Mouse (Mus musculus): ENCODE results near the gene Ydjc. TPM values are rescaled to one million over a fixed set of nuclear protein-coding genes. Genes with fewer than 3 reads are reported as not detected.

Gene Ydjc
- total and polyA plus RNA-seq, 3 experiments, result 56.7 to 68.5 TPM; not detected in 1

DNA sequence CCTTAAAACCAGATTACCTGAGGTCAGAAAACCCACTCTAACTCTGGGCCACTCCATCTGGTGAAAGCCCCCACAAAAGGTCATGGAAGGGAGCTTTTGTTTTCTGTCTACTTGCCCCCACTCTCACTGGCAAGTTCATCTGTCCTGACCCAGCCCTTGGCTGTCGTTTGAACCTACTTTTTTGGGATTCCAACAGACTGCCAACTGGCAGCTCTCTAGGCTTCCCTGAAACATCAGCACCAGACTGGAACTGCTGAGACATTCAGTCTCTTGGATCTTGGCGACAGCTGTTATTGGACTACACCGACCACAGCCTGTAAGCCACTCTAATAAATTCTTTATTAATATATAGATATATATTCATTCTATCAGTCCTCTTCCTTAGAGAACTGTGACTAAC, 38.6 kb downstream of the Ydjc start:
- H3K4me3 ChIP-seq (ENCODE audit: control insufficient read depth in 1 of 2, insufficient read depth in 1 of 2, low read depth in 2 of 2, low read length in 2 of 2), result no peak overlapping the region
- H3K9me3 ChIP-seq (replicated peaks; ENCODE audit: insufficient read depth, low read length), result no peaks in the 10 kb centered on the region
- peaks cover 18% of the 10 kb centered on the region in 2 experiments for H3K4me1 ChIP-seq (ENCODE audit: control insufficient read depth in 1 of 2, insufficient read depth in 2 of 2, low read length in 2 of 2)
- H3K27me3 ChIP-seq (ENCODE audit: control insufficient read depth in 1 of 2, insufficient read depth in 2 of 2, low read length in 2 of 2), result no peaks in the 10 kb centered on the region
- no peak overlapping the region for H3K9ac ChIP-seq (ENCODE audit: control insufficient read depth, low read depth, low read length, poor library complexity, severe bottlenecking)
- peaks cover 20 to 45% of the 10 kb centered on the region in 2 experiments for H3K36me3 ChIP-seq (ENCODE audit: control insufficient read depth in 1 of 2, insufficient read depth in 2 of 2, low read length in 2 of 2)
- DNase-seq (ENCODE audit: low read depth, low spot score), result no peak
- H3K79me2 ChIP-seq (ENCODE audit: control insufficient read depth, insufficient read depth, low read length, poor library complexity), result peaks cover 57% of the 10 kb centered on the region
- TF ChIP-seq UBTF (IDR thresholded peaks at IDR 0.05; ENCODE audit: borderline replicate concordance, insufficient read depth, low read depth, low read length) (no peak), CHD1 (IDR thresholded peaks at IDR 0.05; ENCODE audit: low read depth, low read length) (no peak), NRF1 (IDR thresholded peaks at IDR 0.05; ENCODE audit: insufficient read depth, low read depth, low read length, poor library complexity, severe bottlenecking) (no peak), USF1 (IDR thresholded peaks at IDR 0.05; ENCODE audit: low read depth, low read length) (no peak), HCFC1 (IDR thresholded peaks at IDR 0.05; ENCODE audit: low read depth, low read length) (no peak), EP300 (IDR thresholded peaks at IDR 0.05; ENCODE audit: low read depth in 1 of 2, low read length in 2 of 2) (no peak), KAT2A (conservative IDR thresholded peaks at IDR 0.05; ENCODE audit: low read depth, low read length) (no peak), ZKSCAN1 (IDR thresholded peaks at IDR 0.05; ENCODE audit: low read depth, low read length) (no peak)
- no peak overlapping the region for H3K27ac ChIP-seq (ENCODE audit: control insufficient read depth, low read depth, low read length)

DNA sequence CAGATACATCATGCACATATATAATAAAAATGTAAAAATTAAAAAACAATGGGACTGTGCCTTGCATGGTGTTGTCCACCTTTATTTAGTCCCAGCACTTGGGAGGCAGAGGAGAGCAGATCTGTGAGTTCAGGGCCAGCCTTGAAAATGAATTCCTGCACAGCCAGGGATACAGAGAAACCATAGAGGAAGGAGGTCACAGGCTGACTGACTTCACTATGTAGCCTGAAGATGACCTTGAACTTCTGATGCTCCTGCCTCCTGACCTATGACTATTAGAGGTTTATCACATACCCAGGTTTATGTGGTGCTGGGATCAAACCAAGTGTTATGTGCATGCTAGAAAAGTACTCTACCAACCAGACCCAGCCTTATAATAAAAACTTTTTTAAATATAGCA, 41.1 kb downstream of the Ydjc start:
- Histone ChIP-seq H3K36me3 (ENCODE audit: control insufficient read depth in 1 of 2, insufficient read depth in 2 of 2, low read length in 2 of 2) (peaks cover 19 to 27% of the 10 kb centered on the region in 2 experiments), H3K9me3 (replicated peaks; ENCODE audit: insufficient read depth, low read length) (no peaks in the 10 kb centered on the region), H3K9ac (ENCODE audit: control insufficient read depth, low read depth, low read length, poor library complexity, severe bottlenecking) (no peak overlapping the region), H3K79me2 (ENCODE audit: control insufficient read depth, insufficient read depth, low read length, poor library complexity) (peaks cover 58% of the 10 kb centered on the region), H3K4me1 (ENCODE audit: control insufficient read depth in 1 of 2, insufficient read depth in 2 of 2, low read length in 2 of 2) (peaks cover 12 to 17% of the 10 kb centered on the region in 2 experiments), H3K27me3 (ENCODE audit: control insufficient read depth in 1 of 2, insufficient read depth in 2 of 2, low read length in 2 of 2) (no peaks in the 10 kb centered on the region), H3K4me3 (ENCODE audit: control insufficient read depth in 1 of 2, insufficient read depth in 1 of 2, low read depth in 2 of 2, low read length in 2 of 2) (no peak overlapping the region), H3K27ac (ENCODE audit: control insufficient read depth, low read depth, low read length) (no peak overlapping the region)
- TF ChIP-seq SIN3A (IDR thresholded peaks at IDR 0.05; ENCODE audit: low read length) (no peak), POLR2AphosphoS5 (IDR thresholded peaks at IDR 0.05; ENCODE audit: borderline replicate concordance, low read depth, low read length) (no peak), MXI1 (IDR thresholded peaks at IDR 0.05; ENCODE audit: low read depth, low read length) (no peak), BHLHE40 (IDR thresholded peaks at IDR 0.05; ENCODE audit: borderline replicate concordance, low read depth, low read length) (no peak), ZMIZ1 (IDR thresholded peaks at IDR 0.05; ENCODE audit: low read depth, low read length) (no peak), GATA1 (IDR thresholded peaks at IDR 0.05; ENCODE audit: low read depth, low read length) (no peak), TCF12 (IDR thresholded peaks at IDR 0.05; ENCODE audit: low read depth, low read length) (no peak), MEF2A (IDR thresholded peaks at IDR 0.05; ENCODE audit: extremely low read depth, insufficient replicate concordance, low read depth, low read length, poor library complexity, severe bottlenecking) (no peak), MYC (IDR thresholded peaks at IDR 0.05; ENCODE audit: low read depth, low read length) (no peak), JUND (IDR thresholded peaks at IDR 0.05; ENCODE audit: low read depth, low read length) (no peak), SMC3 (IDR thresholded peaks at IDR 0.05; ENCODE audit: low read depth, low read length) (no peak), MAZ (IDR thresholded peaks at IDR 0.05; ENCODE audit: low read depth, low read length) (no peak), EP300 (IDR thresholded peaks at IDR 0.05; ENCODE audit: low read depth in 1 of 2, low read length in 2 of 2) (no peak), CHD1 (IDR thresholded peaks at IDR 0.05; ENCODE audit: low read depth, low read length) (no peak), GABPA (IDR thresholded peaks at IDR 0.05; ENCODE audit: low read depth, low read length) (no peak), USF1 (IDR thresholded peaks at IDR 0.05; ENCODE audit: low read depth, low read length) (no peak), E2F4 (IDR thresholded peaks at IDR 0.05; ENCODE audit: borderline replicate concordance, low read depth, low read length) (no peak)
- DNase-seq (ENCODE audit: low read depth, low spot score), result no peak

All from MEL (cell line).